Mouse (Mus musculus): ENCODE data around the gene Trim17. TPM values are rescaled to one million over a fixed set of nuclear protein-coding genes. Genes with fewer than 3 reads are reported as not detected.

Trim17 gene
- total and polyA plus RNA-seq, 3 experiments = 0.50 to 0.82 TPM; not detected in 1

GRCm38 (mm10) chr11:58983691-58984341 is 29.3 kb downstream of the Trim17 start:
- Histone ChIP-seq H3K4me3 (ENCODE audit: control insufficient read depth in 1 of 2, insufficient read depth in 1 of 2, low read depth in 2 of 2, low read length in 2 of 2) (no peak overlapping the region), H3K36me3 (ENCODE audit: control insufficient read depth in 1 of 2, insufficient read depth in 2 of 2, low read length in 2 of 2) (peaks cover 15 to 16% of the 10 kb centered on the region in 2 experiments), H3K27me3 (ENCODE audit: control insufficient read depth in 1 of 2, insufficient read depth in 2 of 2, low read length in 2 of 2) (no peaks in the 10 kb centered on the region), H3K9me3 (replicated peaks; ENCODE audit: insufficient read depth, low read length) (no peaks in the 10 kb centered on the region), H3K27ac (ENCODE audit: control insufficient read depth, low read depth, low read length) (no peak overlapping the region), H3K4me1 (ENCODE audit: control insufficient read depth in 1 of 2, insufficient read depth in 2 of 2, low read length in 2 of 2) (peaks cover 11 to 14% of the 10 kb centered on the region in 2 experiments), H3K79me2 (ENCODE audit: control insufficient read depth, insufficient read depth, low read length, poor library complexity) (peaks cover 24% of the 10 kb centered on the region), H3K9ac (ENCODE audit: control insufficient read depth, low read depth, low read length, poor library complexity, severe bottlenecking) (no peak overlapping the region)
- no peak for DNase-seq (ENCODE audit: low read depth, low spot score)
- TF ChIP-seq TCF12 (IDR thresholded peaks at IDR 0.05; ENCODE audit: low read depth, low read length) = no peak
- no peak for TF ChIP-seq USF1 (IDR thresholded peaks at IDR 0.05; ENCODE audit: low read depth, low read length)
- no peak for TF ChIP-seq CTCF (IDR thresholded peaks at IDR 0.05 in 2 of 3, conservative IDR thresholded peaks at IDR 0.05 in 1 of 3; ENCODE audit: control insufficient read depth in 1 of 3, insufficient read depth in 1 of 3, low read depth in 2 of 3, low read length in 3 of 3, poor library complexity in 1 of 3, severe bottlenecking in 1 of 3)
- no peak for TF ChIP-seq UBTF (IDR thresholded peaks at IDR 0.05; ENCODE audit: borderline replicate concordance, insufficient read depth, low read depth, low read length)
- no peak for TF ChIP-seq ZNF384 (IDR thresholded peaks at IDR 0.05; ENCODE audit: low read depth, low read length)
- no peak for TF ChIP-seq MXI1 (IDR thresholded peaks at IDR 0.05; ENCODE audit: low read depth, low read length)
- no peak for TF ChIP-seq CHD1 (IDR thresholded peaks at IDR 0.05; ENCODE audit: low read depth, low read length)
- no peak for TF ChIP-seq E2F4 (IDR thresholded peaks at IDR 0.05; ENCODE audit: borderline replicate concordance, low read depth, low read length)
- TF ChIP-seq HCFC1 (IDR thresholded peaks at IDR 0.05; ENCODE audit: low read depth, low read length) = no peak
- TF ChIP-seq MEF2A (IDR thresholded peaks at IDR 0.05; ENCODE audit: extremely low read depth, insufficient replicate concordance, low read depth, low read length, poor library complexity, severe bottlenecking) = no peak
- TF ChIP-seq TAL1 (IDR thresholded peaks at IDR 0.05; ENCODE audit: low read length) = no peak
- TF ChIP-seq CHD2 (IDR thresholded peaks at IDR 0.05; ENCODE audit: low read length) = no peak
- no peak for TF ChIP-seq MAX (IDR thresholded peaks at IDR 0.05; ENCODE audit: low read length)
- TF ChIP-seq SMC3 (IDR thresholded peaks at IDR 0.05; ENCODE audit: low read depth, low read length) = no peak
- TF ChIP-seq BHLHE40 (IDR thresholded peaks at IDR 0.05; ENCODE audit: borderline replicate concordance, low read depth, low read length) = no peak
- TF ChIP-seq POLR2A (IDR thresholded peaks at IDR 0.05; ENCODE audit: control insufficient read depth in 1 of 2, insufficient read depth in 1 of 2, low read depth in 1 of 2, low read length in 2 of 2, poor library complexity in 1 of 2) = no peak
- TF ChIP-seq TBP (IDR thresholded peaks at IDR 0.05; ENCODE audit: low read depth, low read length) = no peak

- DNase-seq (ENCODE audit: low read depth, low spot score) = no peak
- Histone ChIP-seq H3K4me3 (ENCODE audit: control insufficient read depth in 1 of 2, insufficient read depth in 1 of 2, low read depth in 2 of 2, low read length in 2 of 2) (no peak overlapping the region), H3K9ac (ENCODE audit: control insufficient read depth, low read depth, low read length, poor library complexity, severe bottlenecking) (no peak overlapping the region), H3K36me3 (ENCODE audit: control insufficient read depth in 1 of 2, insufficient read depth in 2 of 2, low read length in 2 of 2) (peaks cover 11 to 17% of the 10 kb centered on the region in 2 experiments), H3K79me2 (ENCODE audit: control insufficient read depth, insufficient read depth, low read length, poor library complexity) (peaks cover 16% of the 10 kb centered on the region), H3K9me3 (replicated peaks; ENCODE audit: insufficient read depth, low read length) (no peaks in the 10 kb centered on the region), H3K4me1 (ENCODE audit: control insufficient read depth in 1 of 2, insufficient read depth in 2 of 2, low read length in 2 of 2) (peaks cover 4 to 6% of the 10 kb centered on the region in 2 experiments; a peak in 3 of 4 replicates), H3K27me3 (ENCODE audit: control insufficient read depth in 1 of 2, insufficient read depth in 2 of 2, low read length in 2 of 2) (no peaks in the 10 kb centered on the region), H3K27ac (ENCODE audit: control insufficient read depth, low read depth, low read length) (no peak overlapping the region)
- TF ChIP-seq ELF1 (IDR thresholded peaks at IDR 0.05; ENCODE audit: low read depth, low read length) (no peak), SIN3A (IDR thresholded peaks at IDR 0.05; ENCODE audit: low read length) (no peak), ZC3H11A (IDR thresholded peaks at IDR 0.05; ENCODE audit: low read depth, low read length) (no peak), CTCF (IDR thresholded peaks at IDR 0.05 in 2 of 3, conservative IDR thresholded peaks at IDR 0.05 in 1 of 3; ENCODE audit: control insufficient read depth in 1 of 3, insufficient read depth in 1 of 3, low read depth in 2 of 3, low read length in 3 of 3, poor library complexity in 1 of 3, severe bottlenecking in 1 of 3) (no peak), KAT2A (conservative IDR thresholded peaks at IDR 0.05; ENCODE audit: low read depth, low read length) (no peak), NELFE (IDR thresholded peaks at IDR 0.05; ENCODE audit: low read depth, low read length) (no peak), MAX (IDR thresholded peaks at IDR 0.05; ENCODE audit: low read length) (no peak), ETS1 (IDR thresholded peaks at IDR 0.05; ENCODE audit: low read depth, low read length) (no peak), MAFK (IDR thresholded peaks at IDR 0.05; ENCODE audit: borderline replicate concordance, low read depth, low read length) (no peak), MAZ (IDR thresholded peaks at IDR 0.05; ENCODE audit: low read depth, low read length) (no peak), BHLHE40 (IDR thresholded peaks at IDR 0.05; ENCODE audit: borderline replicate concordance, low read depth, low read length) (no peak), JUND (IDR thresholded peaks at IDR 0.05; ENCODE audit: low read depth, low read length) (no peak), NRF1 (IDR thresholded peaks at IDR 0.05; ENCODE audit: insufficient read depth, low read depth, low read length, poor library complexity, severe bottlenecking) (no peak), POLR2AphosphoS5 (IDR thresholded peaks at IDR 0.05; ENCODE audit: borderline replicate concordance, low read depth, low read length) (no peak), GATA1 (IDR thresholded peaks at IDR 0.05; ENCODE audit: low read depth, low read length) (no peak)
Measured at GRCm38 (mm10) chr11:58984657-58985056, 30.2 kb downstream of the Trim17 start.

Data from MEL (cell line).